10 mouse cellular contexts compared by ENCODE assay signal in the genomic region with DNA sequence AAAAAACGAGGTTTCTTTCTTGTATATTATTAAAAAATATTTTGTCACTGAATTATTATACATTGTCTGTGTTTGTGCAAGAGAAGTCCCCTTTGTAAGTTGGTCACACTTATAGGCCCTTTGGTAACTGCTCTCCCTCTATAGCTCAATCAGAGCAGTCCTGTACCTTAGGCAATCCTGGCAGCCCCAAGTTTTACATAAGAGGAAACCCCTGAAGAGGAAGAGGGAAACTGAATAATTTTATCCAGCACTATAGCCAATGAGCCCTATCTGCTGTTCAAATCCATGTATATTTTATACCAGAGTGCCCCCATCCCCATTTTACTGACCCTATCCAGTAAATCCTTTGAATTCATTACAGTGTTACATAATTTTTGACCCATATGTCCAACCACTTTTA. TPM values are rescaled to one million over a fixed set of nuclear protein-coding genes. Genes with fewer than 3 reads are reported as not detected.
DNase-seq lines count a peak whose midpoint lies in the region; ATAC-seq and TF ChIP-seq lines count a peak whose summit lies in the region.
"Had no signal": no experiment of that assay in that cellular context is flagged by ENCODE, and none has a peak within 500 bp of the region (broad histone marks: within the 10 kb centered on the region; RNA-seq: fewer than 3 reads in every experiment).

No protein-coding gene starts in this region.

- DNase-seq in intestine, embryonic 14.5 days (ENCODE audit: low spot score), result no peak
- peak; percentile 47 for DNase-seq in brain, adult 2 months (ENCODE audit: low read depth, low spot score)
- DNase-seq in forebrain, embryonic 14.5 days (ENCODE audit: low spot score), result no peak
- DNase-seq in cerebellum, postnatal 25 days, result no peak
- DNase-seq in cerebellum, adult 8-10 months, result no peak
- DNase-seq in frontal cortex, postnatal 14 days (ENCODE audit: low spot score in 2 of 2), result no peak
- DNase-seq: kidney, adult 11 months; spleen, adult 18-20 months had no signal

- no peaks in the 10 kb centered on the region for H3K36me3 ChIP-seq in intestine, embryonic 14.5 days (ENCODE audit: control insufficient read depth, insufficient read depth, low read length)
- no peaks in the 10 kb centered on the region for H3K36me3 ChIP-seq in intestine, postnatal 0 days (ENCODE audit: control insufficient read depth, insufficient read depth)
- no peaks in the 10 kb centered on the region for H3K36me3 ChIP-seq in forebrain, embryonic 14.5 days (ENCODE audit: control insufficient read depth, insufficient read depth, low read length)
- H3K36me3 ChIP-seq in macrophage (ENCODE audit: inconsistent target), result no peaks in the 10 kb centered on the region

- no peaks in the 10 kb centered on the region for H3K9me3 ChIP-seq in intestine, embryonic 14.5 days (ENCODE audit: control insufficient read depth, low read length)
- H3K9me3 ChIP-seq in intestine, postnatal 0 days (ENCODE audit: control insufficient read depth), result no peaks in the 10 kb centered on the region
- H3K9me3 ChIP-seq in forebrain, embryonic 14.5 days (replicated peaks; ENCODE audit: control insufficient read depth, low read length), result no peaks in the 10 kb centered on the region; the same call in 1 of the 2 replicates

- no peak overlapping the region for H3K4me3 ChIP-seq in intestine, embryonic 14.5 days (ENCODE audit: low read depth, low read length)
- no peak overlapping the region for H3K4me3 ChIP-seq in intestine, postnatal 0 days (ENCODE audit: low read depth, low read length)
- H3K4me3 ChIP-seq in forebrain, embryonic 14.5 days (ENCODE audit: low read depth, low read length), result peak overlapping the region; percentile 20; the same call in 1 of the 2 replicates
- peak overlapping the region; percentile 62 for H3K4me3 ChIP-seq in macrophage (ENCODE audit: inconsistent target)

- H3K27ac ChIP-seq in intestine, embryonic 14.5 days (ENCODE audit: low read depth), result no peak overlapping the region
- H3K27ac ChIP-seq in intestine, postnatal 0 days (ENCODE audit: low read depth, low read length), result no peak overlapping the region
- H3K27ac ChIP-seq in forebrain, embryonic 14.5 days (ENCODE audit: low read depth, low read length), result no peak overlapping the region
- H3K27ac ChIP-seq in macrophage, result peak overlapping the region; percentile 86

- TF ChIP-seq CTCF in intestine, postnatal 0 days (IDR thresholded peaks at IDR 0.05; ENCODE audit: low read depth), result no peak

- H3K4me2 ChIP-seq in intestine, embryonic 14.5 days (ENCODE audit: low read length), result peak overlapping the region; percentile 28
- H3K4me2 ChIP-seq in intestine, postnatal 0 days (replicated peaks; ENCODE audit: low read depth), result no peak overlapping the region
- peak overlapping the region; percentile 49 for H3K4me2 ChIP-seq in forebrain, embryonic 14.5 days (ENCODE audit: low read length)

- H3K27me3 ChIP-seq in intestine, embryonic 14.5 days (replicated peaks; ENCODE audit: control insufficient read depth, insufficient read depth, low read length), result no peaks in the 10 kb centered on the region
- H3K27me3 ChIP-seq in intestine, postnatal 0 days (replicated peaks; ENCODE audit: control insufficient read depth, insufficient read depth, low read length), result peaks cover 60% of the 10 kb centered on the region
- no peaks in the 10 kb centered on the region for H3K27me3 ChIP-seq in forebrain, embryonic 14.5 days (replicated peaks; ENCODE audit: control insufficient read depth, insufficient read depth, low read length)

- no peak for ATAC-seq in intestine, embryonic 14.5 days (replicated peaks; ENCODE audit: low FRiP score, low TSS enrichment, low read depth)
- ATAC-seq in intestine, postnatal 0 days, result no peak
- ATAC-seq in forebrain, embryonic 14.5 days, result no peak

- H3K4me1 ChIP-seq in intestine, embryonic 14.5 days (replicated peaks; ENCODE audit: control insufficient read depth, insufficient read depth, low read length), result peaks cover 4% of the 10 kb centered on the region; the same call in 1 of the 2 replicates
- no peaks in the 10 kb centered on the region for H3K4me1 ChIP-seq in intestine, postnatal 0 days (replicated peaks; ENCODE audit: control insufficient read depth, insufficient read depth, low read length)
- H3K4me1 ChIP-seq in forebrain, embryonic 14.5 days (ENCODE audit: control insufficient read depth, insufficient read depth, low read length), result peaks cover 12% of the 10 kb centered on the region

- no peak overlapping the region for H3K9ac ChIP-seq in intestine, embryonic 14.5 days (ENCODE audit: low read length)
- no peak overlapping the region for H3K9ac ChIP-seq in intestine, postnatal 0 days (ENCODE audit: low read depth, low read length)
- H3K9ac ChIP-seq in forebrain, embryonic 14.5 days (ENCODE audit: low read length), result peak overlapping the region; percentile 29; the same call in 1 of the 2 replicates

- WGBS in intestine, embryonic 14.5 days, result 44% methylated on average over 1 of the region's 1 CpGs
- 76% methylated on average over 1 of the region's 1 CpGs for WGBS in intestine, postnatal 0 days
- 6% methylated on average over 1 of the region's 1 CpGs for WGBS in forebrain, embryonic 14.5 days
- 29% methylated on average over 1 of the region's 1 CpGs for WGBS in macrophage (ENCODE audit: missing documents)

- peaks cover 76% of the 10 kb centered on the region for H3K79me2 ChIP-seq in macrophage (ENCODE audit: inconsistent target)

RNA-seq across cellular contexts. Expression of a gene that starts 1.4 kb away (rescaled TPM):
- polyA plus RNA-seq in intestine, embryonic 14.5 days (2014; fragmentation: Nextera tagmentation; extraction: Ambion mirVana), result 23.1 and 26.8 TPM in 2 replicates
- polyA plus RNA-seq in intestine, postnatal 0 days (2015; fragmentation: Nextera tagmentation; extraction: Ambion mirVana), result 7.4 and 8.6 TPM in 2 replicates
- polyA plus RNA-seq in forebrain, embryonic 14.5 days (2014; fragmentation: Nextera tagmentation; extraction: Ambion mirVana), result 46.6 and 53.3 TPM in 2 replicates
- total RNA-seq in macrophage (2018; cell fraction: chromatin; rRNA removed), result 100 to 1,000 TPM in 24 of 26 experiments, 10 to 100 TPM in 2; 75.0 to 266 (median 162) TPM
- 100 to 1,000 TPM; 125 to 281 (median 187) TPM for total RNA-seq in macrophage (2018; cell fraction: cytosol; rRNA removed)
- total RNA-seq in macrophage (2018; cell fraction: nucleus; rRNA removed), result 100 to 1,000 TPM; 133 to 383 (median 214) TPM
- 115 to 166 TPM (median 122 TPM) in 3 replicates for polyA plus RNA-seq in macrophage (2018)

Comparison
In these comparisons a context has a peak if more than half of its experiments do, and no peak if none do; other contexts are left out.
1. H3K4me3 ChIP-seq: peak in forebrain, embryonic 14.5 days (single experiment) and macrophage (single experiment); none in intestine, embryonic 14.5 days (single experiment) and intestine, postnatal 0 days (single experiment).